Mouse (Mus musculus) megakaryocyte, embryonic 14.5 days (primary cell): ENCODE data around the gene Hoxb13. TPM values are rescaled to one million over a fixed set of nuclear protein-coding genes. Genes with fewer than 3 reads are reported as not detected.
A peak's percentile ranks its signal among the peaks of the same experiment; 100 is the strongest.

Experiments used
- H3K27me3 ChIP-seq: replicated peaks from 2 replicates; pipeline ENCODE3; 2012; ENCODE audit warnings: inconsistent platforms
- H3K36me3 ChIP-seq: replicated peaks from 2 replicates; pipeline ENCODE3; 2012; ENCODE audit warnings: low read length, inconsistent platforms, mixed read lengths
- H3K4me1 ChIP-seq: 2 replicates; pipeline ENCODE4 v1.6.1; 2012; ENCODE audit warnings: inconsistent platforms
- H3K4me3 ChIP-seq: replicated peaks from 2 replicates; pipeline ENCODE3; 2012; ENCODE audit warnings: moderate library complexity, mild to moderate bottlenecking, inconsistent platforms
- H3K9me3 ChIP-seq: 2 replicates; pipeline ENCODE4 v1.6.1; 2012; ENCODE audit warnings: inconsistent platforms
- FLI1 ChIP-seq: IDR thresholded peaks from 2 replicates; pipeline ENCODE4 v1.6.1; 2012; ENCODE audit warnings: low read length, inconsistent platforms, mixed read lengths
- GATA1 ChIP-seq: IDR thresholded peaks from 3 replicates; pipeline ENCODE4 v1.6.1; 2012; ENCODE audit warnings: mixed read lengths, low read length, inconsistent platforms, borderline replicate concordance
- polyA plus RNA-seq: library from polyadenylated mRNA; stranded (reverse); fragments of >175 nt; gene quantifications from 2 replicates; pipeline ENCODE4 v1.2.3, GENCODE M21; 2012; ENCODE audit warnings: low replicate concordance; ENCODE audit not compliant: insufficient read depth

Hoxb13 gene
- polyA plus RNA-seq, 1 experiment, result not detected

DNA sequence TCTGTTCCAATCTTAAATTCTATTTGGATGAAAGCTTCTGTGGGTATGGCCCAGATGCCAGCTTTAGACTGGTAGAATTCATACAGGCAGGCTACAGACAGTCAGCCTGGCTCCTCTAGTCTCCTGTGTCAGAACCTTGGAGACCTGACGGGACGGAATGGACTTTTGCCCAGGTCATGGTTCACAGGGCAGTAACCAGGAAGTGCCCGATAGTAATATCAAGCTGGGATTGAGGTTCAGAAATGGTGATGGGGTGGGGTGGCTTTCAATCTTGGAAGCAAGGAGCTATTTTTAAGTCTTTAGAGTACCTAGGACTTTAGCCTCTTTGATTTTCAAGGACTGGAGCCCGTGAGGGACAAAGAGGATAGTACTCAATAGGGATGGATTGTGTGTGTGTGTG lies 6.8 kb upstream of the Hoxb13 start:
- Histone ChIP-seq H3K27me3 (peaks cover 91% of the 10 kb centered on the region), H3K9me3 (peaks cover 7% of the 10 kb centered on the region)
- TF ChIP-seq GATA1, result no peak
- TF ChIP-seq FLI1, result no peak

DNA sequence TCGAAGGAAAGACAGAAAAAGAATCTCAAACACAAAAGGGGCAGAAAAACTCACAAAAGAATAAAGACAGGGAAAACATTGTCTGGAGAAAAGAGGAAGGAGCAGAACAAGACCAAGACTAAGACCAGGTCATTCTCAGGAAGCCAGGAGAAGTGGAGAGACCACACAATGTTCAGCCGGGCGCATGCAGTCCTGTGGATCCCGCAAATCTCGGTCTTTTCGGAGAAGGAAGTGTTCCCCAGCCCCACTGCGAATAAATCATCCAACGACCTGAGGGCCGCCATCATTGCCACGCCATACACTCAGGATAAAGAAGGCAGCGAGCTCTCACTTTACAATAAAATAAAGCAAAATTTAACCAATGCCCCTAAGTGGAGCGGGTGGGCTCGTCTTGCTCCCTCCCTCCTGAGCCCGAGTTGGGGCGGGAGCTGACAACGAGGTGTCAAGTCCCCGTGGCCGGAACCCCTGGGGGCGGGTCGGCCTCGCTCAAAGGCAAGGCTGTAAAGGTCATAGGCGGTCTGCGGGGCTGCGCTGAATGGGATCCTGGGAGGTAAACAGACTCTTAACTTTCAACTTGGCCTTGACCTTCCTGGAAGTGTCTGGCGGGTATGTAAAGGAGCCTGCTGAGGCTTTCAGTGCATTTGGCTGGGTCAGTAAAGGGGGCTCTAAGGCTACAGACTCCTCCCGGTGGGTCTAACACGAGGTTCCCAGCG lies 4.2 kb upstream of the Hoxb13 start:
- peaks cover 100% of the 10 kb centered on the region for H3K27me3 ChIP-seq
- H3K4me1 ChIP-seq, result peaks cover 8% of the 10 kb centered on the region; the same call in 1 of the 2 replicates
- TF ChIP-seq FLI1, result no peak
- TF ChIP-seq GATA1, result no peak
- H3K9me3 ChIP-seq, result no peaks in the 10 kb centered on the region
- no peak overlapping the region for H3K4me3 ChIP-seq
- no peaks in the 10 kb centered on the region for H3K36me3 ChIP-seq

More for the DNA sequence above, 6.8 kb upstream of the Hoxb13 start:
- Histone ChIP-seq H3K4me3 (no peak overlapping the region), H3K4me1 (no peaks in the 10 kb centered on the region), H3K36me3 (no peaks in the 10 kb centered on the region)

DNA sequence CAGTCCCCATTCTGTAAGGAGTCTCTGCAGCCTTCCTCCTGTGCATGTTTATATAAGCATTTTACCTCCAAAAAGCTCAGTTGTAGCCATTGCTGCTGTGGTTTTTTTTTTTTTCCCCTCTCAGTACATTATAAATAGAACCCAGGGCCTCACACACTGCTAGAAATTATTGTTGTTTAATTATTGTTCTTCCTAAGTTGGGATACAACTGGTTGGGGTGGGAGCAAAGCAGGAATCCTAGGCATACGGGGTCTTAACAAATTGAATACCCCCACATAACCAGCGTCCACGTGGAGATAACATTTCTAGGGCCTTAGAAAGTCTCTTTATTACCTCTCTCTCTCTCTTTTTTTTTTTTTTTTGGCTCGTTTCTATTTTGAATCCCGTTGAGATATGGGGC lies 3.0 kb upstream of the Hoxb13 start:
- TF ChIP-seq GATA1 (no peak), FLI1 (no peak)
- H3K4me1 ChIP-seq, result peaks cover 15% of the 10 kb centered on the region; the same call in 1 of the 2 replicates
- peaks cover 100% of the 10 kb centered on the region for H3K27me3 ChIP-seq

DNA sequence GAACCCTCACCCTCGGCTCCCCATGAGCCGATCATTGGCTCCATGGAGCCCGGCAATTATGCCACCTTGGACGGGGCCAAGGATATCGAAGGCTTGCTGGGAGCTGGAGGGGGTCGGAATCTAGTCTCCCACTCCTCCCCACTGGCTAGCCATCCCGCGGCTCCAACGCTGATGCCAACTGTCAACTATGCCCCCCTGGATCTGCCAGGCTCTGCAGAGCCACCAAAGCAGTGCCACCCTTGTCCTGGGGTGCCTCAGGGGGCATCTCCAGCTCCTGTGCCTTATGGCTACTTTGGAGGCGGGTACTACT lies 240 bp downstream of the Hoxb13 start:
- Histone ChIP-seq H3K4me3 (no peak overlapping the region), H3K9me3 (no peaks in the 10 kb centered on the region), H3K4me1 (peaks cover 15% of the 10 kb centered on the region), H3K36me3 (no peaks in the 10 kb centered on the region), H3K27me3 (peaks cover 98% of the 10 kb centered on the region)
- no peak for TF ChIP-seq GATA1
- TF ChIP-seq FLI1, result no peak

More for the DNA sequence above, 3.0 kb upstream of the Hoxb13 start:
- H3K4me3 ChIP-seq, result no peak overlapping the region
- H3K9me3 ChIP-seq, result no peaks in the 10 kb centered on the region
- no peaks in the 10 kb centered on the region for H3K36me3 ChIP-seq

DNA sequence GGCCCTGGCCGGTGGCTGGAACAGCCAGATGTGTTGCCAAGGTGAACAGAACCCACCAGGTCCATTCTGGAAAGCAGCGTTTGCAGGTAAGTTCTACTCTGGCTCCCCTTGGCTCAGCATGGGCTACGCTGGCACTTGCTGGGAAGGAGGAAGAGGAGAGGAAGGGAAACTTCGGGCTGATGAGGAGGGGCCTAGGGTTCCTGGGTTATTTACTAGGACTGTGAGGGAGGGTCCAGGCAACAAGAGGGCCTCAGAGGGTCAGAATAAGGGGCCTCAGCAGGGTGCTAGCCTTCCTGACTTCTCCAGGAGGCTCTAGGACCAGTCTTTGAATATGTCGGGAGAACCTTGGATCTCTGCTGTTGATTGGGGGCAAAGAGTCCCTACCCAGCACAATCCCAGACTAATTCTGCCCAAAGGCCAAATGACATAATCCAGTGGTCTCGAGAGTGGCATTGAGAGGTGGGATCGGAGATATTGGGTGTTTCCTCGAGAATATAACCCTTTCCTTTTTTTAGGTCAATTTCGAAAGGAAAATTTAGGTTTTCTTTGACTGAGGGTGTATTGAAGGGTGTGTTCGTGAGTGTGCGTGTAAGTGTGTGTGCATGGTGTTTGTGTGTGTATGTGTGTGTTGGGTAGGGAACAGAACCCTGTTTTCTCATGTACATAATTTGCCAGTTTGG lies 985 bp downstream of the Hoxb13 start:
- no peak overlapping the region for H3K4me3 ChIP-seq
- H3K27me3 ChIP-seq, result peaks cover 98% of the 10 kb centered on the region
- H3K9me3 ChIP-seq, result no peaks in the 10 kb centered on the region
- TF ChIP-seq FLI1 (no peak), GATA1 (no peak)
- H3K4me1 ChIP-seq, result peaks cover 22% of the 10 kb centered on the region
- no peaks in the 10 kb centered on the region for H3K36me3 ChIP-seq

DNA sequence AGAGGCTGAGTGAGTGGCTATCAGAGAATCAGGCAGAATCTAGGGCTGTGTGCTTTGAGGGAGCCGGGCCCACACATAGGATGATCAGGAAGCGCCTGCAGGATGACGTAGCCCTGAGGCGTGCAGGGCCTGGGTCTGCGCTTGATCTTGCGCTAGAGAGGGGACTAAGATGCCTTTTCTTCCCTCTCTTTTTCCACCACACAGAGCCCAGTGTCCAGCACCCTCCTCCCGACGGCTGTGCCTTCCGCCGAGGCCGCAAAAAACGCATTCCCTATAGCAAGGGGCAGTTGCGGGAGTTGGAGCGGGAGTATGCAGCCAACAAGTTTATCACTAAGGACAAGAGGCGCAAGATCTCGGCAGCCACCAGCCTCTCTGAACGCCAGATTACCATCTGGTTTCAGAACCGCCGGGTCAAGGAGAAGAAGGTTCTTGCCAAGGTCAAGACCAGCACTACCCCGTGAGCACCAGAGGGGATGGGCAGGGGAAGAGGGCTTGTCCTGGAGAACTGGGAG lies 1.7 kb downstream of the Hoxb13 start:
- Histone ChIP-seq H3K27me3 (peaks cover 98% of the 10 kb centered on the region), H3K9me3 (no peaks in the 10 kb centered on the region), H3K4me3 (no peak overlapping the region), H3K4me1 (peaks cover 25% of the 10 kb centered on the region), H3K36me3 (no peaks in the 10 kb centered on the region)
- TF ChIP-seq GATA1, result no peak
- TF ChIP-seq FLI1, result no peak

DNA sequence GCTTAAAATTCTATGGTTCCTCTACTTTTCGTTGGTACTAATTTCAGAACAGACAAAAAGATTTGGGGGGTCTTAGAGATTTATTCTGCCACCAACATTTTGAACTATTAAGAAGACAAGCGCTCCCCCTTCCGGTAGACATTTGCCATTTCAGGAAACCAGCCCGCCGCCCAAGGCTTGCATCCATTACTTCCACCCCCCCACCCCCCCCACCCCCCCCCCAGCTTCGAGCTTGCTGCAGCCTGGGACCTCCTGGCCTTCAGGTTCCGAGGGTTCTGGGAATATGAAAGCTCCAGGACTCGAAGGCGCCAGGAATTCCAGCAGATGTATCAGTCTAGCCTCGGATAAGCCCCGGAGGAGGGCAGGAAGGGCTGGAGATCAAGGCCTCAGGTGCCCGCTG lies 4.5 kb downstream of the Hoxb13 start:
- peak overlapping the region; percentile 69 for H3K4me3 ChIP-seq
- no peaks in the 10 kb centered on the region for H3K36me3 ChIP-seq
- H3K4me1 ChIP-seq, result peaks cover 35% of the 10 kb centered on the region
- H3K27me3 ChIP-seq, result peaks cover 97% of the 10 kb centered on the region
- H3K9me3 ChIP-seq, result no peaks in the 10 kb centered on the region
- no peak for TF ChIP-seq FLI1
- no peak for TF ChIP-seq GATA1

DNA sequence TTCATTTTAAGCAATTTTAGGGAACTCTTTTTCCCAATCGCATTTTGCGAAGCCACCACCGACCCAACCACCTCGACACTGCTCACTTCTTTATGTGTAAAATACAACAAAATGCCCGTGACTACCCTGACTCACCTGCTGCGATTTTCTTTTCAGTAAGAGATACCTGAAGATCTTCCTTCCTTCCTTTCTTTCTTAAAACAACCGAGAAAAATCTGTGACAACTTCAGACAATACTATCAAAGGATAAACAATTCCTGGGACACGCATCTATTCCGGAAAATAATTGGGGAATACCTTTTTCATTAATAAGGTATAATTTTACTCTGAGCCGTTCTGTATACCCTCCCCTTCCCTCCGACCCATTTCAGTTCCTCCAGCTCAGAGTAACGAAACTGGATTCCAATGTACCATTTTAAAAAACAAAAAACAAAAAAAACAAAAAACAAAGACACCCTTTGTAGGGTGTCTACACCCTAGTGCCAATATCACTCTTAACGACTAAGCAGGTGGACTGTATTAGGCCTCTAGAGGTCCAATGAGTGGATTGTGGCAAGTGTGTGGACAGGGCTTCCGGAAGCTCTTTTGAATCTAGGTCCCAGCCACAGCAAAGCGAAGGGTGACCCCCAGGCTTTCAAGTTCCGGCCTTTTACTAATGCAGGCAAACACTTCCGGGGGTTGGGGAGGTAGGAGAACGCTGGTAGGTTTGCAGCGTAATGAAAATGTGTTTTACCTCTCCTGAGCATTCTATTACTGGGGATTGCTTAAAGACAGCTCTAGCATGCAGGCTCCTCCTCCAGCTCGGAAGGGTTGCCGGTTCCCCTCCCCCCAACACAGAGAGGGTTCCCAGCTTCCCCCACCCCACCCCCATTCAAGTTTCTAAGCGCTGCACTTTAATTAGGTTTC lies 5.3 kb downstream of the Hoxb13 start:
- H3K4me1 ChIP-seq, result peaks cover 34% of the 10 kb centered on the region
- H3K27me3 ChIP-seq, result peaks cover 97% of the 10 kb centered on the region
- no peaks in the 10 kb centered on the region for H3K36me3 ChIP-seq
- no peaks in the 10 kb centered on the region for H3K9me3 ChIP-seq
- peak overlapping the region; percentile 70 for H3K4me3 ChIP-seq
- no peak for TF ChIP-seq FLI1
- TF ChIP-seq GATA1, result no peak

DNA sequence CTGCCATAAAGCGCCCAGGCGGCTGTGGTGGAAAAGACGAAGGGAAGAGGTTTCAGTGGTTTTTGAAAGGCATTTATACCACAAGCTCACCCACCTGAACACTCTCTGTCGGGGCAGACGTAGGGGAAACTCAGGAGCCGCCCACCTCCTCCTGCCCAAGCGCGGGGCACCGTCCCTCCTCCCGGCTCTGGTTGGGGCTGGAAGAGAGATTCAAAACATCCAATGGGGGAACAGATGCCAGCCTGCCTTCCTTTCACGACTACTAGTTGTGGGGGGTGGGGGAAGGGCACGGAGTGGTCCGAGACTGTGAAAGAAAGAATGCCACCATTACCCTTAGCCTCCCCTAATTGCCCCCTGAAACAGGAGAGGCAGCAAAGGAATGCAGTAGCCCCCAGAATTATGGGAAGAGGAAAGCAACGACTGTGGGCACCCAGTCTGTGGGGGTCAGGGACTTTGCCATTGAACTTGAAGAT lies 6.1 kb downstream of the Hoxb13 start:
- peaks cover 34% of the 10 kb centered on the region for H3K4me1 ChIP-seq
- H3K27me3 ChIP-seq, result peaks cover 97% of the 10 kb centered on the region
- TF ChIP-seq GATA1 (no peak), FLI1 (no peak)
- no peaks in the 10 kb centered on the region for H3K9me3 ChIP-seq
- no peak overlapping the region for H3K4me3 ChIP-seq
- no peaks in the 10 kb centered on the region for H3K36me3 ChIP-seq

DNA sequence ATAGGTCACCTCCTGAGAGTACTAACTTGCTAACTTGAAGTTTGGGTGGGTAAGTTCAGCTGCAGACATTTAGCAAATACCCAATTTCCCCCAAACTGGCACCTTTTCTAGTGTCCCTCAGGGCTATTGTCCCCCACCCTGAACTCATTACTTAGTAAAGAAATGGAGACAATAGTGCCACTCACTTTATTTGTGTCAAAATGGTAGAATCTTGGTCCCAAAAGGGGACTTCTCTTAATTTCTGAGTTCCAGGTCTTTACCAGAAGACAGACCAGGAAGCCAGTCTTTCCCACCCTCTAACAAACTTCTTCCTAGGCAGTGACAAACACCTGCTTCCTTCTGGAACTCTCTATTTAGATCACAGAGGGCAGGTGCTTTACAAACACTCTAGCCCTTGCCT lies 7.6 kb downstream of the Hoxb13 start:
- H3K27me3 ChIP-seq, result peaks cover 95% of the 10 kb centered on the region
- H3K4me1 ChIP-seq, result peaks cover 32% of the 10 kb centered on the region
- H3K9me3 ChIP-seq, result no peaks in the 10 kb centered on the region
- H3K36me3 ChIP-seq, result no peaks in the 10 kb centered on the region
- TF ChIP-seq GATA1 (no peak), FLI1 (no peak)
- no peak overlapping the region for H3K4me3 ChIP-seq
